Mouse (Mus musculus): ENCODE data around the gene Adarb2. TPM values are rescaled to one million over a fixed set of nuclear protein-coding genes. Genes with fewer than 3 reads are reported as not detected.

Gene Adarb2
- polyA plus RNA-seq, 1 experiment from 2014 or later: 13.2 TPM

GRCm38 (mm10) chr13:8692787-8693186, 490.1 kb downstream of the Adarb2 start:
- Histone ChIP-seq H3K4me2 (no peak overlapping the region), H3K27ac (no peak overlapping the region), H3K9ac (no peak overlapping the region), H3K4me3 (replicated peaks) (no peak overlapping the region), H3K4me1 (peaks cover 7% of the 10 kb centered on the region), H3K9me3 (no peaks in the 10 kb centered on the region), H3K36me3 (replicated peaks) (no peaks in the 10 kb centered on the region), H3K27me3 (no peaks in the 10 kb centered on the region)
- ATAC-seq (ENCODE audit: low FRiP score): peak; percentile 45; the same call in 1 of the 2 replicates
- WGBS: 74% methylated on average over 9 of the region's 9 CpGs

- no peaks in the 10 kb centered on the region for H3K9me3 ChIP-seq
- WGBS: 92% methylated on average over 5 of the region's 5 CpGs
- no peak overlapping the region for H3K9ac ChIP-seq
- no peak overlapping the region for H3K27ac ChIP-seq
- no peak overlapping the region for H3K4me2 ChIP-seq
- H3K36me3 ChIP-seq (replicated peaks): no peaks in the 10 kb centered on the region
- no peak overlapping the region for H3K4me3 ChIP-seq (replicated peaks)
- H3K4me1 ChIP-seq: no peaks in the 10 kb centered on the region
- ATAC-seq (ENCODE audit: low FRiP score): no peak
- H3K27me3 ChIP-seq: no peaks in the 10 kb centered on the region
Measured at GRCm38 (mm10) chr13:8698451-8698850, 495.8 kb downstream of the Adarb2 start.

GRCm38 (mm10) chr13:8699831-8700230, 497.2 kb downstream of the Adarb2 start:
- H3K4me1 ChIP-seq: no peaks in the 10 kb centered on the region
- no peak overlapping the region for H3K4me3 ChIP-seq (replicated peaks)
- ATAC-seq (ENCODE audit: low FRiP score): no peak
- no peak overlapping the region for H3K9ac ChIP-seq
- WGBS: 63% methylated on average over 3 of the region's 3 CpGs
- no peak overlapping the region for H3K4me2 ChIP-seq
- H3K27ac ChIP-seq: no peak overlapping the region
- H3K27me3 ChIP-seq: no peaks in the 10 kb centered on the region
- no peaks in the 10 kb centered on the region for H3K9me3 ChIP-seq
- H3K36me3 ChIP-seq (replicated peaks): no peaks in the 10 kb centered on the region

GRCm38 (mm10) chr13:8700981-8701380, 498.3 kb downstream of the Adarb2 start:
- WGBS: 47% methylated on average over 4 of the region's 4 CpGs
- no peak for ATAC-seq (ENCODE audit: low FRiP score)
- Histone ChIP-seq H3K9ac (no peak overlapping the region), H3K4me3 (replicated peaks) (no peak overlapping the region), H3K27ac (no peak overlapping the region), H3K36me3 (replicated peaks) (no peaks in the 10 kb centered on the region), H3K9me3 (no peaks in the 10 kb centered on the region), H3K4me1 (peaks cover 5% of the 10 kb centered on the region; the same call in 1 of the 2 replicates), H3K27me3 (no peaks in the 10 kb centered on the region), H3K4me2 (no peak overlapping the region)

GRCm38 (mm10) chr13:8705296-8705695, 502.6 kb downstream of the Adarb2 start:
- ATAC-seq (ENCODE audit: low FRiP score): no peak
- Histone ChIP-seq H3K36me3 (replicated peaks) (no peaks in the 10 kb centered on the region), H3K4me3 (replicated peaks) (no peak overlapping the region), H3K9ac (no peak overlapping the region), H3K4me2 (no peak overlapping the region), H3K27me3 (no peaks in the 10 kb centered on the region), H3K9me3 (no peaks in the 10 kb centered on the region), H3K4me1 (peaks cover 5% of the 10 kb centered on the region; the same call in 1 of the 2 replicates), H3K27ac (no peak overlapping the region)
- 50% methylated on average over 4 of the region's 4 CpGs for WGBS

- H3K4me3 ChIP-seq (replicated peaks): no peak overlapping the region
- 87% methylated on average over 6 of the region's 6 CpGs for WGBS
Measured at GRCm38 (mm10) chr13:8713377-8713776, 510.7 kb downstream of the Adarb2 start.

GRCm38 (mm10) chr13:8729972-8730645, 527.4 kb downstream of the Adarb2 start:
- H3K4me1 ChIP-seq: no peaks in the 10 kb centered on the region
- WGBS: 53% methylated on average over 10 of the region's 10 CpGs
- no peaks in the 10 kb centered on the region for H3K9me3 ChIP-seq
- no peaks in the 10 kb centered on the region for H3K36me3 ChIP-seq (replicated peaks)
- ATAC-seq (ENCODE audit: low FRiP score): peak; percentile 27; the same call in 1 of the 2 replicates
- no peak overlapping the region for H3K27ac ChIP-seq
- H3K27me3 ChIP-seq: no peaks in the 10 kb centered on the region
- no peak overlapping the region for H3K9ac ChIP-seq
- H3K4me3 ChIP-seq (replicated peaks): no peak overlapping the region
- H3K4me2 ChIP-seq: no peak overlapping the region

More at GRCm38 (mm10) chr13:8713377-8713776, 510.7 kb downstream of the Adarb2 start:
- Histone ChIP-seq H3K4me2 (no peak overlapping the region), H3K27ac (no peak overlapping the region), H3K9ac (no peak overlapping the region), H3K4me1 (no peaks in the 10 kb centered on the region), H3K9me3 (no peaks in the 10 kb centered on the region), H3K27me3 (no peaks in the 10 kb centered on the region), H3K36me3 (replicated peaks) (no peaks in the 10 kb centered on the region)
- no peak for ATAC-seq (ENCODE audit: low FRiP score)

- no peak overlapping the region for H3K9ac ChIP-seq
- no peak overlapping the region for H3K27ac ChIP-seq
- H3K4me1 ChIP-seq: no peaks in the 10 kb centered on the region
- ATAC-seq (ENCODE audit: low FRiP score): no peak
- no peak overlapping the region for H3K4me3 ChIP-seq (replicated peaks)
- H3K27me3 ChIP-seq: no peaks in the 10 kb centered on the region
- no peaks in the 10 kb centered on the region for H3K9me3 ChIP-seq
- no peaks in the 10 kb centered on the region for H3K36me3 ChIP-seq (replicated peaks)
- no peak overlapping the region for H3K4me2 ChIP-seq
- 70% methylated on average over 5 of the region's 5 CpGs for WGBS
Measured at GRCm38 (mm10) chr13:8737139-8737865, 534.6 kb downstream of the Adarb2 start.

- no peaks in the 10 kb centered on the region for H3K9me3 ChIP-seq
- H3K27ac ChIP-seq: no peak overlapping the region
- WGBS: 95% methylated on average over 5 of the region's 5 CpGs
- no peak overlapping the region for H3K4me3 ChIP-seq (replicated peaks)
- no peaks in the 10 kb centered on the region for H3K36me3 ChIP-seq (replicated peaks)
- no peaks in the 10 kb centered on the region for H3K4me1 ChIP-seq
- H3K27me3 ChIP-seq: no peaks in the 10 kb centered on the region
- ATAC-seq (ENCODE audit: low FRiP score): no peak
- no peak overlapping the region for H3K9ac ChIP-seq
- no peak overlapping the region for H3K4me2 ChIP-seq
Measured at GRCm38 (mm10) chr13:8742792-8743191, 540.1 kb downstream of the Adarb2 start.

- no peak overlapping the region for H3K27ac ChIP-seq
- no peak for ATAC-seq (ENCODE audit: low FRiP score)
- 67% methylated on average over 3 of the region's 3 CpGs for WGBS
- H3K9ac ChIP-seq: no peak overlapping the region
- no peaks in the 10 kb centered on the region for H3K36me3 ChIP-seq (replicated peaks)
- H3K4me1 ChIP-seq: no peaks in the 10 kb centered on the region
- no peak overlapping the region for H3K4me3 ChIP-seq (replicated peaks)
- H3K4me2 ChIP-seq: no peak overlapping the region
- H3K27me3 ChIP-seq: no peaks in the 10 kb centered on the region
- no peaks in the 10 kb centered on the region for H3K9me3 ChIP-seq
Measured at GRCm38 (mm10) chr13:8744565-8744964, 541.9 kb downstream of the Adarb2 start.

GRCm38 (mm10) chr13:8745596-8745995, 542.9 kb downstream of the Adarb2 start:
- Histone ChIP-seq H3K27ac (no peak overlapping the region), H3K27me3 (no peaks in the 10 kb centered on the region), H3K9me3 (no peaks in the 10 kb centered on the region), H3K4me3 (replicated peaks) (no peak overlapping the region), H3K4me2 (no peak overlapping the region), H3K9ac (no peak overlapping the region), H3K36me3 (replicated peaks) (no peaks in the 10 kb centered on the region), H3K4me1 (no peaks in the 10 kb centered on the region)
- no peak for ATAC-seq (ENCODE audit: low FRiP score)
- 87% methylated on average over 4 of the region's 4 CpGs for WGBS

GRCm38 (mm10) chr13:8749451-8749850, 546.8 kb downstream of the Adarb2 start:
- WGBS: 87% methylated on average over 6 of the region's 6 CpGs
- H3K4me3 ChIP-seq (replicated peaks): no peak overlapping the region
- ATAC-seq (ENCODE audit: low FRiP score): no peak

GRCm38 (mm10) chr13:8760940-8761339, 558.3 kb downstream of the Adarb2 start:
- H3K4me2 ChIP-seq: no peak overlapping the region
- WGBS: 71% methylated on average over 8 of the region's 8 CpGs
- no peak overlapping the region for H3K4me3 ChIP-seq (replicated peaks)
- H3K9ac ChIP-seq: no peak overlapping the region
- H3K36me3 ChIP-seq (replicated peaks): no peaks in the 10 kb centered on the region
- H3K4me1 ChIP-seq: no peaks in the 10 kb centered on the region
- no peak overlapping the region for H3K27ac ChIP-seq
- no peaks in the 10 kb centered on the region for H3K27me3 ChIP-seq
- H3K9me3 ChIP-seq: no peaks in the 10 kb centered on the region
- no peak for ATAC-seq (ENCODE audit: low FRiP score)

More at GRCm38 (mm10) chr13:8749451-8749850, 546.8 kb downstream of the Adarb2 start:
- Histone ChIP-seq H3K36me3 (replicated peaks) (no peaks in the 10 kb centered on the region), H3K27ac (no peak overlapping the region), H3K27me3 (no peaks in the 10 kb centered on the region), H3K4me1 (no peaks in the 10 kb centered on the region), H3K4me2 (no peak overlapping the region), H3K9ac (no peak overlapping the region), H3K9me3 (no peaks in the 10 kb centered on the region)
